Mouse (Mus musculus) cerebral cortex, adult 2 months (tissue): ENCODE measurements around the gene Tmem208.

Source experiments
- WGBS: fragments of 180-500 bp; shearing (Covaris S2); methylation state at CpG from one replicate; pipeline ENCODE4 v1.1.7; 2018; 5-methylcytosine and 5-hydroxymethylcytosine counted together

Gene Tmem208

GRCm38 (mm10) chr8:105326141-105326672, at the start of gene Tmem208, which contains the start of gene Lrrc29:
Gene Tmem208 (plus strand): TSS chr8:105326354.
Gene Lrrc29 (minus strand): TSS chr8:105326278.
- under 1% methylated on average over 36 of the region's 36 CpGs for WGBS

- WGBS = 5% methylated on average over 28 of the region's 28 CpGs
Measured at GRCm38 (mm10) chr8:105278911-105279334, 47.2 kb upstream of the Tmem208 start.

DNA sequence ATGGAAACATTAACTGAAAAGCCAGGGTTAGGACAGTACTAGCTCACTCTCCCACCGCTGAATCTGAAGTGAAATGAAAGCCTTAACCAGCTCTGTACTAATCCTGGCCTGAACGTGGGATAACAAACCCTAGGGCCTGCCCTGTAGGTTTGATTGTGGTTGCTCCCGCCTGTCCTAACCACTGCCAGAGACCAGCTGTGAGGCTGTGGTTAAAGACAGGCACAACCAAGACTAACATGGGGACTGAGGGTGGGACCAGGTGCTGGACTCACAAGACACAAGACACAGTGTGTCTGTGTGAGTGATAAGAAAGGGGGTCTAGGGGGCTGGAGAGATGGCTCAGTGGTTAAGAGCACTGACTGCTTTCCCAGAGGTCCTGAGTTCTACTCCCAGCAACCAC, 45.6 kb upstream of the Tmem208 start:
- 84% methylated on average over 3 of the region's 3 CpGs for WGBS

- 93% methylated on average over 12 of the region's 12 CpGs for WGBS
Measured at GRCm38 (mm10) chr8:105281821-105282220, 44.3 kb upstream of the Tmem208 start.

GRCm38 (mm10) chr8:105282239-105282638, 43.9 kb upstream of the Tmem208 start:
- 94% methylated on average over 4 of the region's 4 CpGs for WGBS

DNA sequence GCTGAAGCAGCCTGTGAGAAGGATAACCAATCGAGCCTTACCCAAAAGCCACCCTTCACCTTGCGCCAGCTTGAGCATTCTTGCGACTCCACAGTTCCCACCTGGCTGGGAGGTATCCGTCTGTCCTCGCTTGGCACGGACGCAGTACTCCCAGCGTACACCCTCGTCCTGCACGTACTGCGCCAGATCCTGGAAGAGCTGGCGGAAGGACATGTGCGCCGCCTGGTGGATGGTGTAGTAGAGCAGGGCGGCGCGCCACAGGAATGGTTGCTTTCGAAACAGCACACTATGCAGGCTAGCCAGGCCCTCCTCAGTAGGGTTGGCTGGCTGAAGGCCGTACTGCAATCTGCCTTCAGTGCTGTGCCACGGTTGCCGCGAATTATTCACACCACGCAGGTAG, 43.1 kb upstream of the Tmem208 start:
- whole genome bisulfite sequencing = 52% methylated on average over 23 of the region's 23 CpGs

DNA sequence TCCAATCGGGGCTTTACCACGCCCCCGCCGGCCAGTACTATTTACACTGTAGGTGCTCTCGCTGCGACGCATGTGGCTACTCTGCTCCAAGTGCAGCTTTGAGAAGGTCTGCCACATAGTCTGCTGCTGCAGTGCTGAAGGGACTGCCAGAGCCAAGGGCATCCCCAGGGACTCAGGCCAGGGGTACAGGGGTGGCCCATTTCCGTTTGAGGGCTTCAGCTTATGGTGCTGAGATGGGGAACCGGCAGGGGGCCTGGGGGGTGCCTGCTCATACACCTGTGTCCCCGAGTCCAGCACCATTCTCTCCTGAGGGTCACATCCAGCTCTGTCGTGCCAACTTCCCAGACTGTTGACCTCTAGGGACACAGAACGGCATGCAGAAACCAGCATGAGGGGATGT, 40.6 kb upstream of the Tmem208 start:
- WGBS = 65% methylated on average over 12 of the region's 12 CpGs

- 89% methylated on average over 4 of the region's 4 CpGs for WGBS
Measured at GRCm38 (mm10) chr8:105286907-105287306, 39.2 kb upstream of the Tmem208 start.

GRCm38 (mm10) chr8:105288231-105288630, 37.9 kb upstream of the Tmem208 start:
- 55% methylated on average over 5 of the region's 5 CpGs for WGBS

GRCm38 (mm10) chr8:105288958-105289732, 37.0 kb upstream of the Tmem208 start:
- 1% methylated on average over 53 of the region's 53 CpGs for WGBS

DNA sequence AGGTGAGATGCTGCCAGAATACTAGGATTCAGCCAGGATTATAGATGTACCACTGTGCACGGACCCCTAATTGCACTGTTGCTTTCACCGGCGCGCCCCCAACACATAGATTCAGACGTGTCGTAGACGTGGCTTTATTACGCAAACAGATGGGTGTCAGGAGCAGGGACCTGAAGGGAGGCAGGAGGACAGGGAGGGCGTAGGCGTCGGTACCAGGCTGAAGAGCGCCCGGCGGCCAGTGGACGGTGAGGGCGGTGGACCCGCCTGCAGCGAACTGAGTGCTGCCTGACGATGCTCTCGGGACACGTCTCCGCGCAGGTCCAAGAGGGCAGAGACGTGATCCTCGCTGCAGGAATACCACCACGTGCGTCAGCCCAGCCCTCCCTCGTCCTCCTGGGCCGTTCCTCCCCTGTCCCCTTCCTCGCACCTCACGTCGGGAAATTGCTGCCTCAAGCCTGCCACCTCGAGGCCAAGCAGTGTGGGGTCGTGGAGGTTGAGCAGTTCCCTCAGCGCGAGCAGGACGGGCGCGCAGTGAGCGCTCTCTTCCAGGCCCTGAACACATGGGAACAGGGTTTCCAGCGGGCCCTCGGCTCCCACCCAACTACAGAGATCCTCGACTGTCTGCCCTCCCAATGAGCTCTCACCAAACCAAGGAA, 36.2 kb upstream of the Tmem208 start, which contains the start of gene 4931428F04Rik:
Gene 4931428F04Rik, minus strand, starts transcription at position 60 of the 656 bp plus-strand sequence.
- 4% methylated on average over 43 of the region's 43 CpGs for WGBS

- 19% methylated on average over 31 of the region's 31 CpGs for WGBS
Measured at GRCm38 (mm10) chr8:105290554-105291314, 35.4 kb upstream of the Tmem208 start.

- WGBS = 80% methylated on average over 8 of the region's 8 CpGs
Measured at GRCm38 (mm10) chr8:105291364-105291763, 34.8 kb upstream of the Tmem208 start.

GRCm38 (mm10) chr8:105291802-105292201, 34.4 kb upstream of the Tmem208 start:
- WGBS = 61% methylated on average over 3 of the region's 3 CpGs

DNA sequence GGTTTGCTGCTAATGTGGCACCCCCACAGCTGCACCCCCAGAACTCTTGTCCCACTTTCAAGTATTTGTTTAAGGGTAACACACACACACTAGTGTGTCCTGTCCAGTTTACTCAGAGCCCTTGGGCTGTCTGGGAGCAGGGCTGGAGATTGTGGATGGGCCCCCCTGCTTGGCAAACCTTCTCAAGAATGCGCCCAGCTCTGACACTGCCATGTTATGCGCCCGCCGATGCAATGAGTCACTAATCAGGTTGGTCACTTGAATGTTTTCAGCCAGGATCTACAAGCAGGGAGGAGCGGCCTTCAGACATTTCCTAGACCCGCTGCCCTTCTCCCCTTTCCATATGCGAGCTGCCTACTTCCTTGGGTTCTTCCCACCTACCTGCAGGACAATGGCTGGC, 33.7 kb upstream of the Tmem208 start:
- 85% methylated on average over 7 of the region's 7 CpGs for WGBS

GRCm38 (mm10) chr8:105293405-105293804, 32.7 kb upstream of the Tmem208 start:
- WGBS = 81% methylated on average over 19 of the region's 19 CpGs

DNA sequence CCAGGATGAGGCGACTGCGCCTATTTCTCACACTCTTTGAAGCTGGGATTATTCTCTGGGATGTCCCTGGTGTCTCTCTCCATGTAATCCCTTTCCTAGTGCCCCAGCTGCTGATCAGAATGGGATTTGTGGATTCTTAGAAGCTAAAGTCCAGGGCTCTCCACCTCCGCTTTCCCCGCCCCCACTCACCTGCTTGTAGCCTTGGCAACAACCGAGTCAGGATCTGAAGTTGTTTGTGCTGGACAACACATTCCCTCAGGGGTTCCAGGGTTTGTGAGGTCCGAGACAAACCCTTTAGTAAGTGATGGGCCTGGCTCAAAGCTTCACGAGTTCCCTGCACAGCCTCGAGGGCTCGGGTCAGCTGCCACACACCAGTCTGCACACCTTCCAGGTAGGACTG, 31.4 kb upstream of the Tmem208 start:
- 66% methylated on average over 9 of the region's 9 CpGs for WGBS

GRCm38 (mm10) chr8:105295256-105295655, 30.9 kb upstream of the Tmem208 start:
- WGBS = 67% methylated on average over 11 of the region's 11 CpGs

DNA sequence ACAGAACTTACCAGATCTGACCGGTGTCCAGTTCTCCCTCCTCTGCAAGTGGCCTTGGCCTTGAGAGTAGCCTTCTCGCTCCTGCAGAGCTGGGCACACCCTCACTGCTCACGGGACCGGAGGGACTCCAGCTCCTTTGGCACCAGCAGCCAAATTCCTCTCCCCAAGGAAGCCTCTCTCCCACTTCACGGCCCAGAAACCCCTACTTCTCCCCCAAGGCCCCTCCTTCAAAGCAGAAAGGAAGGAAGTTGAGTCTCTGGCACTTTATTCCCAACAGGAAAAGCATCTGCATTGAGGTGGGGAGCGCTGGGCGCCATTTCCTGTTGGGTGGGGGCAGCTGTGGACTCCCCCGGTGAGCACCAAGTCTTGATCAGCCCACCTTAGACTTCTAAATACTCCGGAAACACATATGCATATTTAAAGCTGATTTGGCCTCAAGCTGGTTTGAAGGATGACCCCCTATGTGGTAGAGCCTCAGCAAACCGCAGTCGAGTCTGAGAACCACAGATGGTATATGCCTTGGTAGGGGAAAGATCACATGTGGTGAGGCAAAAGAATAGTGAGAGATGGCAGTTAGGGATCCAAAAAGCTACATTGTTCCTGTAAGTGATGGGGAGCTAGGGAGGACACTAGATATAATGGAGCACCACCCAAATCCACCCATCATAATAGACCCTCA, 30.1 kb upstream of the Tmem208 start, which contains the start of gene Exoc3l:
Gene Exoc3l, minus strand, starts transcription at position 207 of the 679 bp plus-strand sequence.
- 69% methylated on average over 11 of the region's 11 CpGs for WGBS

DNA sequence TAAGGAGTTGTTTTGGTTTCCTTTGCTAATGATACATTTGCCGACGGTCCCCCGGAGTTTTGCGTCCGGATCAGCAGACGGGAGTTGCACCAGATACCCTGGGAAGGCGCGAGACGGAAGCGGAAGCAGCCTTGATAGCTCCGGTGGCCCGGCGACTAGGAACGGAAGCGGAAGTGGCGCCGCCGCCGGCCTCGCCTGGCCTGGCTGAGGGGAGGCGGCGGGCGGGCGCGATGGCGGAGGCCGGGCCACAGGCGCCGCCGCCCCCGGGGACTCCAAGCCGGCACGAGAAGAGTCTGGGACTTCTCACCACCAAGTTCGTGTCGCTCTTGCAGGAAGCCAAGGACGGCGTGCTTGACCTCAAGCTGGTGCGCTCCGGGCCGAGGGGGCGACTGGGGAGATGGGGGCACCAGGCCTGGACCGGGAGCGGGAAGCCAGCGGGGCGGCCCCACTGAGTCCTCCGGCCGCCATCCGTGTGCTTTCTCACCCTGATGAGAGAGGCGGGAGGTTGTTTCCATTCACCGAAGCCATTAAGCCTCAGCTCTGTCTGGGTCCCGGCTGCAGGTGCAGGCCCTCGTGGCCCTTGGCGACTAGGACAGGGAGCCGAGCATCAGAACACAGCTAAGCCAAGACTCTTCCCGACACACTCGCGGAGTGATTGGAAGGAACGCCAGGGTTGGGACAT, 28.5 kb upstream of the Tmem208 start, which contains the start of gene E2f4:
Gene E2f4, plus strand, starts transcription at position 153 of the 682 bp plus-strand sequence.
- under 1% methylated on average over 58 of the region's 58 CpGs for WGBS
